Mouse (Mus musculus) CH12.LX (cell line): ENCODE results near the gene Rgs3. TPM values are rescaled to one million over a fixed set of nuclear protein-coding genes. Genes with fewer than 3 reads are reported as not detected.
A peak's percentile ranks its signal among the peaks of the same experiment; 100 is the strongest.

Experiments used
- DNase-seq: peaks from one replicate; pipeline ENCODE4 v3.0.0-alpha.2; 2013; ENCODE audit errors: extremely low read depth
- H3K27ac ChIP-seq: 2 replicates; pipeline ENCODE4 v1.5.1; 2012; ENCODE audit warnings: low read depth, mild to moderate bottlenecking, control low read depth, moderate library complexity; ENCODE audit not compliant: insufficient read depth
- H3K27me3 ChIP-seq: replicated peaks from 2 replicates; pipeline ENCODE3; 2012; ENCODE audit warnings: inconsistent platforms
- H3K36me3 ChIP-seq, 2 experiments: replicated peaks in 1 of 2; 2 replicates each; pipeline versions ENCODE3 to v1.6.1; 2012; ENCODE audit warnings: inconsistent platforms in 1 of 2, low read length in 1 of 2, mild to moderate bottlenecking in 1 of 2, mixed read lengths in 1 of 2, moderate library complexity in 1 of 2; ENCODE audit not compliant: control insufficient read depth in 1 of 2, insufficient read depth in 1 of 2
- H3K4me1 ChIP-seq, 2 experiments: 2 replicates each; pipeline ENCODE4 v1.6.1; 2012; ENCODE audit warnings: inconsistent platforms in 1 of 2, moderate library complexity in 1 of 2; ENCODE audit not compliant: insufficient read depth in 2 of 2, control insufficient read depth in 1 of 2
- H3K4me2 ChIP-seq: 2 replicates; pipeline ENCODE4 v1.6.1; 2012; ENCODE audit warnings: low read depth, mild to moderate bottlenecking, control low read depth; ENCODE audit not compliant: poor library complexity, insufficient read depth, severe bottlenecking
- H3K4me3 ChIP-seq, 3 experiments: fragments of 150-350 bp in 1 of 3; sonication (generic) in 1 of 3; replicated peaks in 1 of 3; 2 replicates each; pipeline versions ENCODE3 to v1.5.1; 2011 to 2012; ENCODE audit warnings: low read depth in 2 of 3, low read length in 2 of 3, mild to moderate bottlenecking in 2 of 3, moderate library complexity in 2 of 3, control low read depth in 1 of 3, improper control_type of control experiment in 1 of 3, inconsistent platforms in 1 of 3, mixed read lengths in 1 of 3; ENCODE audit not compliant: poor library complexity in 1 of 3
- H3K79me2 ChIP-seq: replicated peaks from 2 replicates; pipeline ENCODE4 v1.6.1; 2012; ENCODE audit warnings: mild to moderate bottlenecking, moderate library complexity; ENCODE audit not compliant: control insufficient read depth, poor library complexity, insufficient read depth, severe bottlenecking; ENCODE audit errors: extremely low read depth
- H3K9ac ChIP-seq: 2 replicates; pipeline ENCODE4 v1.6.1; 2012; ENCODE audit warnings: low read depth, mild to moderate bottlenecking, control low read depth, moderate library complexity; ENCODE audit not compliant: insufficient read depth
- H3K9me3 ChIP-seq: replicated peaks from 2 replicates; pipeline ENCODE3; 2012; ENCODE audit warnings: low read length, inconsistent platforms, mixed read lengths
- CTCF ChIP-seq, 2 experiments: IDR thresholded peaks in 1 of 2; conservative IDR thresholded peaks in 1 of 2; 2 replicates each; pipeline ENCODE4 v1.5.1; 2011 to 2012; ENCODE audit warnings: low read depth in 2 of 2, low read length in 2 of 2, improper control_type of control experiment in 1 of 2, inconsistent platforms in 1 of 2, mild to moderate bottlenecking in 1 of 2, moderate library complexity in 1 of 2
- ELF1 ChIP-seq: IDR thresholded peaks from 2 replicates; pipeline ENCODE4 v1.6.1; 2014; ENCODE audit warnings: low read depth, mild to moderate bottlenecking, inconsistent platforms, low read length, improper control_type of control experiment
- EP300 ChIP-seq: IDR thresholded peaks from 2 replicates; pipeline ENCODE4 v1.6.1; 2011; ENCODE audit warnings: low read length, improper control_type of control experiment
- HCFC1 ChIP-seq: IDR thresholded peaks from 2 replicates; pipeline ENCODE4 v1.6.1; 2012; ENCODE audit warnings: low read depth, mild to moderate bottlenecking, inconsistent platforms, low read length, improper control_type of control experiment
- JUND ChIP-seq: conservative IDR thresholded peaks from 2 replicates; pipeline ENCODE4 v1.6.1; 2011; ENCODE audit warnings: low read depth, low read length, improper control_type of control experiment
- MAFK ChIP-seq: IDR thresholded peaks from 2 replicates; pipeline ENCODE4 v1.6.1; 2011; ENCODE audit warnings: low read length, improper control_type of control experiment; ENCODE audit not compliant: insufficient replicate concordance
- MXI1 ChIP-seq: IDR thresholded peaks from 2 replicates; pipeline ENCODE4 v1.6.1; 2011; ENCODE audit warnings: mild to moderate bottlenecking, low read depth, low read length, improper control_type of control experiment
- NRF1 ChIP-seq: IDR thresholded peaks from 2 replicates; pipeline ENCODE4 v1.6.1; 2014; ENCODE audit warnings: low read depth, mild to moderate bottlenecking, inconsistent platforms, low read length, improper control_type of control experiment, moderate library complexity
- PAX5 ChIP-seq: IDR thresholded peaks from 2 replicates; pipeline ENCODE4 v1.6.1; 2012; ENCODE audit warnings: low read length, inconsistent platforms, mixed read lengths
- RAD21 ChIP-seq: IDR thresholded peaks from 2 replicates; pipeline ENCODE4 v1.6.1; 2011; ENCODE audit warnings: low read depth, mild to moderate bottlenecking, low read length, improper control_type of control experiment, moderate library complexity
- RCOR1 ChIP-seq: conservative IDR thresholded peaks from 2 replicates; pipeline ENCODE4 v1.6.1; 2012; ENCODE audit warnings: low read depth, mild to moderate bottlenecking, inconsistent platforms, low read length, improper control_type of control experiment
- SMC3 ChIP-seq: IDR thresholded peaks from 2 replicates; pipeline ENCODE4 v1.6.1; 2011; ENCODE audit warnings: low read depth, low read length, improper control_type of control experiment
- USF1 ChIP-seq: IDR thresholded peaks from 2 replicates; pipeline ENCODE4 v1.6.1; 2014; ENCODE audit warnings: low read depth, mild to moderate bottlenecking, inconsistent platforms, low read length, improper control_type of control experiment
- ZC3H11A ChIP-seq: IDR thresholded peaks from 2 replicates; pipeline ENCODE4 v1.6.1; 2012; ENCODE audit warnings: low read depth, mild to moderate bottlenecking, inconsistent platforms, low read length, improper control_type of control experiment
- ZMIZ1 ChIP-seq: IDR thresholded peaks from 2 replicates; pipeline ENCODE4 v1.6.1; 2012; ENCODE audit warnings: low read depth, mild to moderate bottlenecking, inconsistent platforms, low read length, improper control_type of control experiment
- ZNF384 ChIP-seq: IDR thresholded peaks from 2 replicates; pipeline ENCODE4 v1.6.1; 2012; ENCODE audit warnings: low read depth, low read length, improper control_type of control experiment, inconsistent platforms
- dilution Hi-C: fragments of 300-500 bp; cut with MboI; formaldehyde crosslinking; loops from 2 replicates; pipeline ENCODE4 v1.14.3; 2020; ENCODE audit warnings: low sequenced_read_pairs; ENCODE audit not compliant: extremely low pct_unique_long_range_greater_than_20kb, extremely low pct_ligation_motif_present
- in situ Hi-C: fragments of 300-500 bp; cut with MboI; formaldehyde crosslinking; loops from 3 replicates; pipeline ENCODE4 v1.14.3; 2019; ENCODE audit warnings: low sequenced_read_pairs, low pct_ligation_motif_present, low pct_unique_long_range_greater_than_20kb, mixed read lengths
- polyA plus RNA-seq: library from polyadenylated mRNA; unstranded; fragments of >175 nt; gene quantifications from 2 replicates; pipeline ENCODE4 v1.2.1, GENCODE M21; 2012; ENCODE audit warnings: low read depth; ENCODE audit not compliant: insufficient read length
- total RNA-seq, 2 experiments: library from RNA; depleted of rRNA; stranded (reverse); fragments of 300-350 nt in 1 of 2; fragments of >200 nt in 1 of 2; gene quantifications; 2 replicates each; pipeline ENCODE4 v1.2.3; 2012 to 2014

The Rgs3 gene
- total and polyA plus RNA-seq, 3 experiments = 3.3 to 6.0 (median 3.5) TPM

GRCm38 (mm10) chr4:62695946-62696345 is 136.3 kb downstream of the Rgs3 start:
- no peaks in the 10 kb centered on the region for H3K27me3 ChIP-seq
- TF ChIP-seq ZNF384 = peak; percentile 57
- peak; percentile 79 for TF ChIP-seq RAD21
- TF ChIP-seq SMC3 = peak; percentile 95
- TF ChIP-seq ZMIZ1 = no peak
- TF ChIP-seq ZC3H11A = peak; percentile 77
- peak; percentile 57 to 85 for TF ChIP-seq CTCF (conservative IDR thresholded peaks at IDR 0.05 in 1 of 2, IDR thresholded peaks at IDR 0.05 in 1 of 2; ENCODE audit: low read depth in 2 of 2, low read length in 2 of 2)
- no peak overlapping the region for H3K4me3 ChIP-seq
- in situ Hi-C loops (no loop called here), dilution Hi-C loops (no loop called here)
- no peak overlapping the region for H3K9ac ChIP-seq
- H3K4me2 ChIP-seq = no peak overlapping the region
- H3K4me1 ChIP-seq = peaks cover 0 to 19% of the 10 kb centered on the region in 2 experiments; a peak in 1 of 4 replicates
- H3K79me2 ChIP-seq = no peaks in the 10 kb centered on the region
- H3K27ac ChIP-seq = no peak overlapping the region
- peak; percentile 77 for DNase-seq
- H3K36me3 ChIP-seq = peaks cover 4 to 89% of the 10 kb centered on the region in 2 experiments
- no peaks in the 10 kb centered on the region for H3K9me3 ChIP-seq

DNA sequence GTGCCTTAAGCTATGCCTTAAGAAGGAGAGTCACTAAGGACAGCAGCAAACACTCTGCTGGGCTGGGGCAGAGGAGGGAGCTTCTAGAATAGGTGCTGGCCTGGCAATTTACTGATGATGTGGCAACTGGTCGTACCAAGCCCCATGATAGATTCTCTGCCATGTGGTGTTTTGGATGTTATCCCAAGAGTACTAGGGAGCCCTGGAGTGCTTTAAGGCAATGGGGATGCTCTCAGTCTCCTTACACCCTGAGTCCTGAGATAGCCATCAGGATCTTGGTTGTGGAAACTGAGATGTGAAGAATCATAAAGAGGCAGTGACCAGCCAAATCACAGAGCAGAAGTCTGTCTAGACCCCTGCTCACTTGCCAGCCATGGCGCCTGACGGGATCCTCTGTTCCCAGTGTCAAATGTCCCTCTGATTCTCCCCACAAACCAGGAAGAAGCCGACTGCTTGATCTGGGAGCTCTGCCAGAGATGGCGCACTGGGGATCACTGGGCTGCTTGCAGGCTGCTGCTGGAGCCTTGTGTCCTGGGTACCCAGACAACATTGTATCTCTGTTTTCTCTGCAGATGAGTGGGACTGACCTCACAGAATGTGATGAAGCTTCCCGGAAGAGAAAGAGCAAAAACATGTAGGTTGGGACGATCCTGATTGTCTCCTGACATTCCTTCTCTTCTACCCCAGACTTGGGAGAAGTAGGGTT is 137.2 kb downstream of the Rgs3 start:
- TF ChIP-seq MXI1 (no peak), USF1 (no peak), PAX5 (no peak), ELF1 (no peak), NRF1 (no peak), HCFC1 (no peak), RCOR1 (no peak), EP300 (no peak), CTCF (conservative IDR thresholded peaks at IDR 0.05 in 1 of 2, IDR thresholded peaks at IDR 0.05 in 1 of 2; ENCODE audit: low read depth in 2 of 2, low read length in 2 of 2) (no peak), JUND (no peak), MAFK (no peak)
- dilution Hi-C loops = no loop called here
- in situ Hi-C loops = no loop called here

More for the DNA sequence above, 137.2 kb downstream of the Rgs3 start:
- H3K79me2 ChIP-seq = no peaks in the 10 kb centered on the region
- H3K27me3 ChIP-seq = no peaks in the 10 kb centered on the region
- no peak for DNase-seq
- no peak overlapping the region for H3K27ac ChIP-seq
- H3K4me2 ChIP-seq = no peak overlapping the region
- H3K9ac ChIP-seq = no peak overlapping the region
- no peak overlapping the region for H3K4me3 ChIP-seq
- H3K36me3 ChIP-seq = peaks cover 4 to 91% of the 10 kb centered on the region in 2 experiments
- H3K4me1 ChIP-seq = peaks cover 0 to 11% of the 10 kb centered on the region in 2 experiments; a peak in 1 of 4 replicates
- no peaks in the 10 kb centered on the region for H3K9me3 ChIP-seq
